Mouse (Mus musculus) activated CD4-positive, CD25-positive, alpha-beta regulatory T cell, adult 4 months (primary cell): Measurements from ENCODE around the gene Ano6. TPM values are rescaled to one million over a fixed set of nuclear protein-coding genes. Genes with fewer than 3 reads are reported as not detected.

Experiments used
- ATAC-seq: one replicate; pipeline ENCODE4 v1.8.0; 2017
- polyA plus RNA-seq, 2 experiments: library from polyadenylated mRNA; unstranded; fragments of 100-300 nt; shearing (Covaris generic); gene quantifications; one replicate each; pipeline ENCODE4 v1.2.1; 2017

Ano6 gene
- polyA plus RNA-seq, 2 experiments from 2014 or later, result 35.4 to 39.4 TPM

DNA sequence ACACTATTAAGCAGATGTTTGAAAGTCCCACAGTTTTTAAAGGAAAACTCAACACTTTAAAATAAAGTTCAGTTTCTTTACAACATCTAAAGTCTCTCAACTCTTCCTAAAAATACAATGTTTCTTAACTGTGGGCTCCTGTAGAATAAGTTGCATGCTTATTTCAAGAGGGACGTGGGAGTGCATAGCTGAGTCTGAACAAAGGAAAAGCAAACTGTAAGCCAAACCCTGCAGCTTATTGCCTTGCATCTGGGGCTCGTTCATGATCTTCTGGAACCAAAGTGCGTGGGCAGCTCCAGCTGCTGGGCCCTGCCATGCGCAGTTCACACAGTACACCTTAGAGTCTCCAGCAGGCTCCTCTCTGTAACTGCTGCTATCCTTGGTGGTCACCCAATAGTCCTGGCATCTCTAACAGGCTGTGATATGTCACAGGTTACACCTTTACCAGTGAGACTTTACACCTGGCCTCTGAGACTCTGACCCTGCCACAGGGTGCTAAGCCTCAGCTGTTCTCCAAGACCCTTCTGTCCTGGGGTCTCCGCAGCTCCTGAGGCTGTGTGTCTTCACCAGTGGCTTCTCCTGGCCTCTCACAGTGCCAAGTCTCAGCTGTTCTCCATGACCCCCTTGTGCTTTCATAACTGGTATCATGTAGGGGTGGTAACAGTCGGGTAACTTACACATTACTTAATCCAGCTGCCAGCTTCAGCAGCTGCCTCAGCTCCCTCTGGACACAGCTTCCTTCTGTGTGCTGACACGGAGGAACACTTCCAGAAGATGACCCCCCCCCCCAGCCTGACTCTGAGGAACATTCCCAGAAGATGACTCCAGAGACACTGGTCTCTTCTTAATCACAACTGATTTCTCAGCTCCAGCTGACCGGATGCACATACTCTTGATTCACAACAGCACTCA, 66.3 kb downstream of the Ano6 start:
- no peak for ATAC-seq

DNA sequence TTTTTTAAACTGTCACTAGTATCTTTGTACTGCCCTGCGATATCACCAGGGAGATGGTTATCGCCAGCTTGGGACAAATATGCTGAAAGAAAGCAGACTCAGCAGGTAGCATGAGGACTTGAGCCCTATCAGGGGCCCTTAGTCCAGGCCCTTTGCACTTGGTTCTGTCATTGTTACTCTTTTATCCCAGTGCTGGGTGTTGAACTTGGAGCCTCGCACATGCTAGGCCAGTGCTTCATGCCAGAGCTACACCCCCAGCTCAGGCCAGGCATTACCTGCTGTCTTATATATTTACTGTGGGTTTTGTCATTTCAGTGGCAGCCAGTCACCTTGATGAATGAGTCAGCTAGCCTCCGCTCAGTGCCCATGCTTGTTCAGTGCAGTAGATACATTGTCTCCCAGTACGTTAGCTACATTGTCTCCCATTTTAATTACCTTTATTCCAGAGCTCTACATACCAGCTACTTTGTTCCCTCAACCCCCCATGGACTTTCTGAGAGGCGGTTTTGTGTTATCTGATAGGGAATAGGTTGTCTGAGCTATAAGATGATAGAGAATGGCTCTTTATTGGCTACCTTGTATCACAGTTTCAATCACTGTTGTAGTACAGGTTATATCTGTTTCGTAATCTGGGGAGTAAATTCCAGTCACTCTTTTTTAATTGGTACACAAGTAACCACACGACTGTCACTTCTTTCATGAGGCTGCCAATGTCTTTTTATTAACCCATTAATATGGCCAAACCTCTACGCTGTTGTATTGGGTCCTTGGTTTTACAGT, 68.4 kb downstream of the Ano6 start:
- no peak for ATAC-seq

DNA sequence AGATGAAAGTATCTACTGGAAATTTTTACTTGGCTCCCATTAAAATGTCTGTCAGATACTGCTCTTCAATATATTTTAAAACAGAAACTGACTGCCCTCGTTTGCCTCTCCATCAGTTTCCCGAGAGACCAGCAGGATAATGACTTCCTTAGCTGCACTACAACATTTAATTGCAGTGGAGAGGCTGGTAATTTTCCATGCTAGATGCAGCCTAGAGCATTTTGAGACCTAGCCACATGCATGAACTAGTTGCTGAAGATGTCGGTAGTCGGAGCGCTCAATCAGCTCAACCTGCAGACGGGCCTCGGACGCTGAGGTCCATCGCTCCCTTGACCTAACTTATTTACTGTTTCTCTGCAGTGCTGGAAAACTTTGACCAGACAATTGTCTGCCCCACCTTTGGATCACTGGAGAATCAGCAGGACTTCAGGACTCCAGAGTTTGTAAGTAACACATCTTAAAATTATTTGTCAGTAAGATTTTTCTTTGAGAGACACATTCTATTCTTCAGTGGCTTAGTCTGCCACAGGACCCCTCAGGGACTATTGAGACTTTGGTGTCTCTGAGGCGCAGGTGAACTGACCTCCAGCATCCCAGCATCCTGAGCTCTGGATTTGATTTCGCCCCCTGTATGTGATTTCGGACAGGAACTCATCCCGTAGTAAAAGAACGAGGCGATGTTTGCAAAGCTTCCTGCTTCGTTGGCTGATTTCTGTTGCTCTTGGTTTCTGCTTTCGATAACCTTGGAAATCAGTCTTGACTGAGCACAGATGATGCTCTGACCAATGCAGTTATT, 73.4 kb downstream of the Ano6 start:
- ATAC-seq, result no peak

DNA sequence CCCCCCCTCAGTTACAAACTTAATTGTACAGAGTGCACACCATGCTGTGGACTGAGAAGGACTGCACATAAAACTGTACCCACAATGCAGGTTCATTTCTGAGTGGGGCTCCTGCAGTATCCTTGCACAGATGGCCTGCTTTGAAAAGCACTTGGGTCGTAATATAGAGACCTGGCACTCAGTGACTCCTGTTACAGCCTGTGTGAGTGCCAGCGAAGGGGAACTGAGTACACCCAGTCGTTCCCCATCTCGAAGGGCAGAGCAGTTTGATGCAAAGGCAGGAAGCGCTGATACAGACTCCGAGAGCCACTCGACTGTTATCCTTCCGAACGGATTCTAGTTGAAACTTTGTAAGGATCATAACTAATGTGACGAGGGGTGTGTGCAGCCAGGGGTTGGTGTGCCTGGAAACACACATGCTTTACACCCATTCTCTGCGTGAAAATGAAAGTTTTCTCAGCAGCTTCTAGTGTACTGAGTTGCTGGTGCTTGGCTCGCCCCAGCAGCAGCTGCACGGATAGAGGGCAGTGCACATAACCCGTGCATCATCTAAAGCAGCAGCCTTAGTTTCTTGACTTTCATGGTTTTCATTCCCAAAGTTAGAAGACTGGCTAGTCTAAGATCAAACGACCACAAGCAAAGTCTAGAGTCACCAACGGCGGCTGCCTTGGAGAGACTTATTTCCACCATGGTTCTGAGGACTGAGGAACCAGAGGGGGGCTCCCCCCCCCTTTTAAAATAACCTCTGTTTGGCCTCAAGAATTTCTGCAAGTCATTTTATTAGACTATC, 74.9 kb downstream of the Ano6 start:
- no peak for ATAC-seq

DNA sequence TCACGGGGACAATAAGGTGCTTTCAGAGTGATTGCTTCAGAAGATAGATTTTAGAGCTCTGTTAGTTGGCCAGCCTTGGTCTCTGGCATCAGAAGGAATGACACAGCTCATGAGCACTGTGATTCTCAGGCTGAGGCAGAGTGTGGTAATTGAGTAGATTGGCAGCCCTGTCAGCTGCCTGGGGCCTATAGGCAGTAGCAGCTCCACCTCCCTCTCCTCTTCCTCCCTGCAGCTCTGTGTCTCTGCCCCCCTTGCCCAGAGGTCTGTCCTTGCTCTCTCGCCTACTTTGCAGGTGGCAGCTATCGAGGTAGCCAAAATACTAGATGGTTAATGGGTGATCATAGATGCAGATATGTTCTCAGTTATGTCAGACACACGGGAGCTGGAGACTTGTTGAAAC, 77.5 kb downstream of the Ano6 start:
- no peak for ATAC-seq

DNA sequence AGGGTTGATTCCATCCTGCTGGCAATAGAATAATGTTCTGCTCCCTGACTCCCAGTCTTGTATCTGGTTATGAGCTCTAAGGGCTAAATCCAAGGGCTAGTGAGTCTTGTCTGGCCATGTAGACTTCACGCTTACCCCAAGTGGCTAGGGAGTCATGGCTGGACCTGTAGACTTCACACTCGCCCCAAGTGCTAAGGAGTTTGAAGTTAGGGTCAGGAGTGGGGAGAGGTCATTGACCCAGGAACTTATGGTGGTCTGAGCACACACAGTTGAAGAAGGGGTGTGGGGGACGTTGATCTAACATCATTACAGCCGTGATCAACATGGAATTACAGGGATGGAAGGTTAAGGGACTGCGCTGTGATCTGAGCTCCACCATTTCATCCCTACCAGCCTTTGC, 79.0 kb downstream of the Ano6 start:
- ATAC-seq, result no peak

GRCm38 (mm10) chr15:95871631-95872030, 81.0 kb downstream of the Ano6 start:
- no peak for ATAC-seq

DNA sequence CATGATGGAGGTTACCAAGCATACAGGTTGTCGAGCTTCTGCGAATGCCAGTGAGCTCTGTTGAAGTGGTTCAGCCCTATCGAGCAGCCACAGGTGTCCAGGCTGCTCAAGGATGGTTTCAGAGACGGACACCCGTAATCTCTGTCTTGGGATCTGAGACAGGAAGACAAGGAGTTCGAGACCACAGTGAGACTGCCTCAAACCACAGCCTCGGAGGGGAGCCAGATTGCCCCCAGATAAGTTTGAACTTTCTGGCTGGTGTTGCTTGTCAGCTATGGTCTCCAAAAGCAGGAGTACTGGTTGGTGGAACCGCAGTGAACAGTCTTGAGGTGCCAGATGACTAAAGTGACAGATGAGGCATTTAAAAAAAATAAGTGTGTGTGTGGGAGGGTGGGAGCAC, 81.8 kb downstream of the Ano6 start:
- no peak for ATAC-seq

DNA sequence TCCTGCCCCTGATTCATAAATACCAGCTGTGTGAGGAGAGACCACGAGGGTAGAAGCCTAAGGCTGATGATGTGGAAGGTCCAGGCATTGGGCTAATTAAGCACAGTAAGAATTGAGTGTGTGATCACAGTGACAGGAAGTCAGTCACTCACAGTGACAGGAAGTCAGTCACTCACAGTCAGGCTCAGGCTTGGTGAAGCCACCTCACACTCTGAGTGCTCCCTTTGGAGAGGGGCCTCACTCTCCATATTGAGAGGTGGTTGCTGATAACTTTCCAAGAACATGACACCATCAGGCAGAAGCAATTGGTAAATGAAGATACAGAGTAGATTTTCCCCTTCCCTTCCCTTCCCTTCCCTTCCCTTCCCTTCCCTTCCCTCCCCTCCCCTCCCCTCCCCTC, 82.6 kb downstream of the Ano6 start:
- ATAC-seq, result no peak

- ATAC-seq, result no peak
These were observed 83.6 kb downstream of the Ano6 start for GRCm38 (mm10) chr15:95874216-95874615.

GRCm38 (mm10) chr15:95874726-95875125, 84.1 kb downstream of the Ano6 start:
- ATAC-seq, result no peak

- no peak for ATAC-seq
These were observed 85.3 kb downstream of the Ano6 start for GRCm38 (mm10) chr15:95875898-95876297.

GRCm38 (mm10) chr15:95880616-95881151, 90.0 kb downstream of the Ano6 start:
- ATAC-seq, result no peak

DNA sequence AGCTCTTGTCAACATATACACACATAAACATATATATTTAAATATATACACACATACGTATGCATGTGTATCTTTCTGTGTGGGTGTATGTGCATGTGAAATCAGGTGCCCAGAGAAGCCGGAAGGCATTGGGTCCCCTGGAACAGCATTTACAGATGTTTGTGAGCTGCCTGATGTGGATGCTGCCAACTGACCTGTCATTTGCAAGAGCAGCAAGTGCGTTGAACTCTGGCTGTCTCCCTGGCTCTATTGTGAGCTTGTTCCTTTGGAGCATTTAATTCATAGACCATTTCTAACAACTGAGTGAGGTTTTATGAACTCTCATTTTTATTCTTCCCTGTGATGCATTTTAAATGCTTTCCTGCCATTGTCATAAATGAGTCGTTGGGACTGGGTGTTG, 91.8 kb downstream of the Ano6 start:
- ATAC-seq, result no peak

GRCm38 (mm10) chr15:95883559-95883958, 92.9 kb downstream of the Ano6 start:
- ATAC-seq, result no peak

DNA sequence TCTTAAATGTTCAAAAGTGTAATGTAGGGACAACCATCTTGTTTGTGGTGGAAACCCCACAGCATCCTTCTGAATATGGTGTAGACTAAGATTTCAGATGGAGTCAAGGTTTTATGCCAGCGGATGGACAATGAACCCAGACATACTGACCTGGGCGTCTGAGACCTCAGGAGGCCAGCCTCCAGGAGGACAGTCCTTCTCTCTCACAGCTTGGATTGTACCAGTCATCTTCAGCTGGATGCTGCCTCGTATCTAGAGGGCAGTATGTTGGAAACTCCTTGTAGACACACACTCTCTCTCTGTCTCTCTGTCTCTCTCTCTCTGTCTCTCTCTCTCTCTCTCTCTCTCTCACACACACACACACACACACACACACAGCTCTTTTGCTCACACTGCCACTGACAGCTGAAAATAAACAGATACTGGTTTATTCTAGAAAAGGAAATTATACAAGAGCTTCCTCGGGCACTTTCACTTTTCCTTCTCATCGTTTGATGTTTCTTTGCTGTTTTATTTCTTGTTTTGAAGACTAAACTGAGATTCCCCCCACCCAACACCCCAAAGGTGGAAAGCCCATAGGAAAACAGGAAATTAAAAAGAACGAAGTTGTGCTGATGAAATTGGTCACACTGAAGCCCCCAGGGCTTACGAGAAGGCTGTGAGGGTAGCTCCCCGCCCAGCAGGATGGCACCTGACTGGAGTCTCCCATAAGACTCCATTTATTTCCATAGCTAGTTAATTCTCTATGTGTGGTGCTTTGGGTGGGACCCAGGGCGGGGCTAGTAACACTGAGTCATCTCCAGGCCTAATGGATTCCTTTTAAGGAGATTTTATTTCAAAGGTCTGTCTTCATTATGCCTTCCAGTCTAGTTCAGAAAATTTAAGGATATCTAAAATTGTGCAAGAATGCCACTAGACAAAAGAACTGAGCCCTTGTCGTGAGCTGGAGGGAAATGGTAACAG, 94.3 kb downstream of the Ano6 start:
- ATAC-seq, result peak; percentile 40

- no peak for ATAC-seq
These were observed 95.5 kb downstream of the Ano6 start for GRCm38 (mm10) chr15:95885953-95886820.

DNA sequence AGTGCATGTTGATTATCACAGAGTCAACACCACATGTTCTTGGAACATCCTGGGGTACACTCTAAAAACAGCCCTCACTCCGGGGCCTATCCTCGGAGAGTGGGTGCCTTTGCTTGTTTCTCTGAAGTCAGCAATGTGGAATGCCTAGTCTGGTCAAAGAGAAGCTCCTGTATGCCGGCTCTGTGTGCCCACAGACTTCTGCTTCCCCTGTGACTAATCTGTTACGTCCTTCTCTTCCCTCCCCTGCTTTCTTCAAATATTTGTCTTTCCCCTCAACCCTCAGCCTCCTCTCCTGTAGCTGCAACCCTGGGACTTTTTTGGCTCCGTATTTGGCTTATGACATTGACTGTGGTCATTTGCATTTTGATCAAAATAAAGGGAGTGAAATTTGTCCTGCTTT, 96.7 kb downstream of the Ano6 start:
- ATAC-seq, result no peak

DNA sequence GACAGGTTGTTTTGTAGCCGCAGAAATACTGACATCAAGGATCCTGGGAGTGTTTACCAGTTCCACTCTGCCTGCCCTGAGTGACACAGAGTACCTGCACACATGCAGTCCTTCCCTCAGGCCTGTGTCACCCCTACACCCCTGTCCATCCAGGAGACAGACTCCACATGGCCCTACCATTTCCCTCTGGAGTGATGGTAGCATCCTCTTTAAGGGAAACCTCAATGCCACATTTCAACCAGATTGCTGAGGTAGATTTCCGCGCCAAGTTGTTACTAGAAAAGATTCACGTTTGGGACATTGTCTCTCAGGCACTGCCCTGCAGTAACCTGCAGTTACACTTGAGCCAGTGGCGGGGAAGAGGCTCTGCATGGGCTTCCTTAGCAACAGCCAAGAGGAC, 97.9 kb downstream of the Ano6 start:
- ATAC-seq, result no peak

GRCm38 (mm10) chr15:95890368-95890767, 99.7 kb downstream of the Ano6 start:
- ATAC-seq, result no peak
